Mouse (Mus musculus) forebrain, embryonic 16.5 days (tissue): ENCODE measurements around the gene Lrp2. TPM values are rescaled to one million over a fixed set of nuclear protein-coding genes. Genes with fewer than 3 reads are reported as not detected.

Source experiments
- ATAC-seq: fragments of 200-750 bp; cut with Nextera tagmentation; 2 replicates; pipeline ENCODE4 v1.8.0; 2017; ENCODE audit warnings: mild to moderate bottlenecking, moderate library complexity
- H3K27ac ChIP-seq: fragments of 300-500 bp; sonication (generic); 2 replicates; pipeline ENCODE4 v1.5.1; 2014; ENCODE audit warnings: low read length, control low read depth
- H3K27me3 ChIP-seq: fragments of 300-500 bp; sonication (generic); replicated peaks from 2 replicates; pipeline ENCODE4 v1.6.1; 2014; ENCODE audit warnings: low read length; ENCODE audit not compliant: control insufficient read depth, insufficient read depth
- H3K36me3 ChIP-seq: fragments of 300-500 bp; sonication (generic); 2 replicates; pipeline ENCODE4 v1.6.1; 2014; ENCODE audit not compliant: control insufficient read depth, insufficient read depth
- H3K4me1 ChIP-seq: fragments of 300-500 bp; sonication (generic); replicated peaks from 2 replicates; pipeline ENCODE4 v1.6.1; 2014; ENCODE audit warnings: low read length; ENCODE audit not compliant: control insufficient read depth, insufficient read depth
- H3K4me2 ChIP-seq: fragments of 300-500 bp; sonication (generic); 2 replicates; pipeline ENCODE4 v1.6.1; 2014; ENCODE audit warnings: mild to moderate bottlenecking, low read length, control low read depth
- H3K4me3 ChIP-seq: fragments of 300-500 bp; sonication (generic); replicated peaks from 2 replicates; pipeline ENCODE4 v1.5.1; 2014; ENCODE audit warnings: mild to moderate bottlenecking, low read length, control low read depth
- H3K9ac ChIP-seq: fragments of 300-500 bp; sonication (generic); replicated peaks from 2 replicates; pipeline ENCODE4 v1.6.1; 2014; ENCODE audit warnings: low read depth, low read length, control low read depth
- H3K9me3 ChIP-seq: fragments of 300-500 bp; sonication (generic); 2 replicates; pipeline ENCODE4 v1.6.1; 2016; ENCODE audit warnings: low read length; ENCODE audit not compliant: control insufficient read depth
- WGBS: fragments of 180-500 bp; shearing (Covaris S2); extraction: QIAGEN DNeasy Blood & Tissue Kit; methylation state at CpG from one replicate; pipeline ENCODE4 v1.1.7; 2014; 5-methylcytosine and 5-hydroxymethylcytosine counted together
- polyA plus RNA-seq: library from polyadenylated mRNA; unstranded; fragments of >200 nt; fragmentation: Nextera tagmentation; extraction: Ambion mirVana; gene quantifications from 2 replicates; pipeline ENCODE4 v1.2.1, GENCODE M21; 2015

Gene Lrp2
- polyA plus RNA-seq, 1 experiment from 2014 or later = 0.27 TPM

DNA sequence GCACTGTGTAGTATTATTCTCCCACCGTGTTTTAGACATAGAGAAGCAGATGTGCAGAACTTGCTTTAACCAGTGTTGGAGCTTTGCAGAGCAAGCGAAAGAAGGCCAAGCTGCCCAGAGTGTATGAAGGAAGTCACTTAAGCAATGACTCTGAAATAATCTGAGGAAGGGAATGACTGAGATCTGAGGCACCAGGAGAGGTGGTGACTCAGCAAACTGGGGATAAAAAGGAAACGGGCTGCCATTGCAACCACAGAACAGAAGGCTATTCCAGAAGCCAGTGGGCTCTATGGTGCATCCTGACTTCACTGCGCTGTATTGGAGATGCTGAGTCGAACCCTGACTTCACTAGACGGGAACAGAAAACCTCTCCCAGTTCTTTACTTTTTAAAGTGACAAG, 10.9 kb downstream of the Lrp2 start:
- no peaks in the 10 kb centered on the region; the same call in 1 of the 2 replicates for H3K27me3 ChIP-seq
- no peak for ATAC-seq
- no peak overlapping the region for H3K4me2 ChIP-seq
- H3K9ac ChIP-seq = no peak overlapping the region
- H3K36me3 ChIP-seq = no peaks in the 10 kb centered on the region
- H3K4me1 ChIP-seq = no peaks in the 10 kb centered on the region
- H3K4me3 ChIP-seq = no peak overlapping the region
- no peak overlapping the region for H3K27ac ChIP-seq
- no peaks in the 10 kb centered on the region for H3K9me3 ChIP-seq
- WGBS = 68% methylated on average over 6 of the region's 6 CpGs

DNA sequence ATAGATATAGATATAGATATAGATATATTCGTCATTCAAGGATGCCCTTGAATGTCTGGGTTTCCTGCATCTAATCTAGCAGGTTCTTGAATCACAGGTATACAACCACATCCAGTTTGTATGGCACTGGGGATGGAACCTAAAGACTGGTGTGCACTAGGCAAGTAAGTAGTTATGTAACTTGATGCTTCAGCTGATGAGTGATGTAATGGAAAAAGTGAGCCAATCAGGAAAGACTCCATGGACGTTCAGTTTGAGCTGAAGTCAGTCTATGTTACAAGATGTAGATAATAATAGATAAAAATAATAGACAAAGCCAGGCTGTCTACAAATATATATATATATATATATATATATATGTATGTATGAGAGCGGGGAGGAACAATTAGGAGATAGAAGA, 11.6 kb downstream of the Lrp2 start:
- WGBS = 73% methylated on average over 3 of the region's 3 CpGs
- no peaks in the 10 kb centered on the region for H3K9me3 ChIP-seq

DNA sequence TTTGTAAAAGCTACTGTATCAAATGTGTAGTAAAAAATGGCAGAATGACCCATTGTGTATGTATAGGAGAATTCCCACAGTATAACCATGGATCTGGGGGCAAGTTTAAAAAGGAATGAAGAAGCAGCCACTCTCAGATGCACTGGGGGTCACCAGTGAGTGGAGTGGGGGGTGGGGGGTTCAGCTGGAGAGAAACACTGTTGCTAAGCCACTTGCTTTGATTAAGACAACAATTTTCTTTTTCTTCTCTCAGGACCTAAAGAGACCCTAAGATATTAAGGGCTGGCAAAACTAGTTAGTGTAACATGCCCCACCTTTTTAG, 12.2 kb downstream of the Lrp2 start:
- no peak overlapping the region for H3K27ac ChIP-seq
- no peak for ATAC-seq
- no peaks in the 10 kb centered on the region for H3K9me3 ChIP-seq
- no peaks in the 10 kb centered on the region for H3K36me3 ChIP-seq
- H3K4me3 ChIP-seq = no peak overlapping the region
- no peak overlapping the region for H3K4me2 ChIP-seq
- H3K9ac ChIP-seq = no peak overlapping the region
- no peaks in the 10 kb centered on the region; the same call in 1 of the 2 replicates for H3K27me3 ChIP-seq
- no peaks in the 10 kb centered on the region for H3K4me1 ChIP-seq

More for the DNA sequence above, 11.6 kb downstream of the Lrp2 start:
- Histone ChIP-seq H3K9ac (no peak overlapping the region), H3K27ac (no peak overlapping the region), H3K4me3 (no peak overlapping the region), H3K4me2 (no peak overlapping the region), H3K36me3 (no peaks in the 10 kb centered on the region), H3K27me3 (no peaks in the 10 kb centered on the region; the same call in 1 of the 2 replicates), H3K4me1 (no peaks in the 10 kb centered on the region)
- no peak for ATAC-seq

DNA sequence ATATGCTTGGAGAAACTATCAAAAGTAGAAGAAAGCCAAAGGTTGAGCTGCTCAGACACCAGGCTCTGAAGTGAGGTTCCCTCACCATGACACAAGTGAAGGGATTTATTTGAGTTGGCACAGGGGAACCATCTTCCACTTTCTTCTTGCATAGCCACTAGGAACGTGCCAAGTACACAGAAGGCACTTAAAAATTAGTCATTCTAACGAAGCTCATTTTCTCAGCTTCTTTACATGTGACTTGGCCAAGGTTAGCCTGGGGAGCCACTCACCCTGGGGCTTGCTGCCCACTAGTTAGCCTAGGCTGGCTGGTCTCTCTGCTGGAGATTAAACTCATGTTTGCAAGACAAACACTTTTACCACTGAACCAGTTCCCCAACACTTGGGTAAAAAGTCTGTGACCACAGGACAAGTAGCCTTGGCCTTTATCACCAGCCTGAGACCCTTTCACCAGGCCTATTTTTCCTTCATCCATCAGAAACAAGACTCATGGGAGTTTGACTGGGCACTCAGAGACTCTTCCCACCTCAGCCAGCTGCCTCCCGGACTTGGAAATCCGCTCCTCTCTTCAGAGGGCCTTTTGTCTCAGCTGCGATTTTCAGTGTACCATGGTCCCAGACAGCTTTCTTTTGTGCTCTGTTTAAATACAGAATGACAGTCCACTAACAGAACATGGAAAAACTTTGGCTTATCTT, 12.7 kb downstream of the Lrp2 start:
- H3K4me2 ChIP-seq = no peak overlapping the region
- ATAC-seq = no peak
- H3K9ac ChIP-seq = no peak overlapping the region
- no peaks in the 10 kb centered on the region; the same call in 1 of the 2 replicates for H3K27me3 ChIP-seq
- H3K36me3 ChIP-seq = no peaks in the 10 kb centered on the region
- H3K9me3 ChIP-seq = no peaks in the 10 kb centered on the region
- H3K27ac ChIP-seq = no peak overlapping the region
- H3K4me1 ChIP-seq = no peaks in the 10 kb centered on the region
- H3K4me3 ChIP-seq = no peak overlapping the region
- 47% methylated on average over 5 of the region's 5 CpGs for WGBS

DNA sequence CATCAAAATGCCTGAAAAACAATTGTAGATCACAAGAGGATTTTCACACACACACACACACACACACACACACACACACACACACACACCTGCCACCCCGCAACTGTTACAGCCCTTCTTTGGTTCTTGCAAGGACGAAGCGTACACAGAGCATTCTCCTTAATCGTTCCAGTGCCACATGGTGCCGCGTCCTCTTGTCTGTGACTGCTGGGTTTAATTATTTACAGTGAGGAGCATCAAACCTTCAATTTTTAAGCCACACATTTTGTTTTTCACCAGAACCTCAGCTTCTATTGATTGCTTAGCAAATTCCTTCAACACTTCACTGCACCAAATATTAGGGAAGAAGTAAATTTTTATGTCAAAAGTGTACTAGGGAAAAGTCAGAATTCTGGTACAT, 15.3 kb downstream of the Lrp2 start:
- H3K9ac ChIP-seq = no peak overlapping the region
- no peak overlapping the region for H3K27ac ChIP-seq
- no peaks in the 10 kb centered on the region for H3K36me3 ChIP-seq
- no peaks in the 10 kb centered on the region; the same call in 1 of the 2 replicates for H3K27me3 ChIP-seq
- no peak overlapping the region for H3K4me2 ChIP-seq
- WGBS = 81% methylated on average over 6 of the region's 6 CpGs
- H3K4me1 ChIP-seq = no peaks in the 10 kb centered on the region
- ATAC-seq = no peak
- H3K9me3 ChIP-seq = no peaks in the 10 kb centered on the region
- H3K4me3 ChIP-seq = no peak overlapping the region

DNA sequence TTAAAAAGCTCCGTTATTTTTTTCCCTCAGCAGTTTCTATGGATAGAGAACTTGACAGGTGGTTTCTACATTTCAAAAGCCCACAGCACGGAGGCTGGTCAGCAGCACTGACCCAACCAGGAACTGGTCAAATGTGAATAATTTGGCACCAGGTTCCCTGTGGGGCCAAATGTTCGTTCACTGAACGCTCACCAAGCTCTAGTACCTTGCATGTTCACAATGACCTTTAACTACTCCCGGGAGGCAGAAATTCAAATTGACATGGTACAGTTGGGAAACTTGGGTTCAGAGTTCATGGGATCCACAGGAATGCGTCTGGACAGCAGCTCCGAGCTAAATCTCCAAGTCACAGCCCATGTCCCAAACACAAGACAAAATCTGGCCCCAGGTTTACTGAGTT, 19.6 kb downstream of the Lrp2 start:
- H3K9ac ChIP-seq = no peak overlapping the region
- 74% methylated on average over 7 of the region's 7 CpGs for WGBS
- no peak overlapping the region for H3K27ac ChIP-seq
- H3K27me3 ChIP-seq = no peaks in the 10 kb centered on the region
- no peak for ATAC-seq
- H3K4me2 ChIP-seq = no peak overlapping the region
- no peak overlapping the region for H3K4me3 ChIP-seq
- no peaks in the 10 kb centered on the region for H3K4me1 ChIP-seq
- H3K9me3 ChIP-seq = no peaks in the 10 kb centered on the region
- H3K36me3 ChIP-seq = no peaks in the 10 kb centered on the region

DNA sequence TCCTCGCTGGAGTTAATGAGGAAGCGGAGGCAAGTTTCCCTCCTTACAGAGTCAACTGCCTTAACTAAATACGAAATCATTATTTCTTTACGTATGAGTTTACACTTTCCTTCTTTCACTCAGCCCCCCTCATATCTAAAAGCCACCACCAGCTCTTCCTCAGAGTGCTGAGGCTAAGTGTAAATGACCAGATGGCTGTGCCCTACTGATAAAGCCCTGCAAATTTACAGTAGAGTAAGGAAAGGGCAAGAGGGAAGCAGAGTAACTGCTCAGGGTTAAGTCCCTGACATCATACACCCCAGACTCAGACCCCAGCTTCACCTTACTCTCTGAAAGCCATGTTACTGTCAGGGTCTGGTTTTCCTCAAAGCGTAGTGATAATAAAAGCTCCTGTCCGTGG, 22.4 kb downstream of the Lrp2 start:
- H3K9me3 ChIP-seq = no peaks in the 10 kb centered on the region
- no peak overlapping the region for H3K4me2 ChIP-seq
- WGBS = 87% methylated on average over 6 of the region's 6 CpGs
- no peaks in the 10 kb centered on the region for H3K36me3 ChIP-seq
- H3K27me3 ChIP-seq = no peaks in the 10 kb centered on the region
- H3K9ac ChIP-seq = no peak overlapping the region
- H3K27ac ChIP-seq = no peak overlapping the region
- no peak for ATAC-seq
- H3K4me1 ChIP-seq = no peaks in the 10 kb centered on the region
- H3K4me3 ChIP-seq = no peak overlapping the region

DNA sequence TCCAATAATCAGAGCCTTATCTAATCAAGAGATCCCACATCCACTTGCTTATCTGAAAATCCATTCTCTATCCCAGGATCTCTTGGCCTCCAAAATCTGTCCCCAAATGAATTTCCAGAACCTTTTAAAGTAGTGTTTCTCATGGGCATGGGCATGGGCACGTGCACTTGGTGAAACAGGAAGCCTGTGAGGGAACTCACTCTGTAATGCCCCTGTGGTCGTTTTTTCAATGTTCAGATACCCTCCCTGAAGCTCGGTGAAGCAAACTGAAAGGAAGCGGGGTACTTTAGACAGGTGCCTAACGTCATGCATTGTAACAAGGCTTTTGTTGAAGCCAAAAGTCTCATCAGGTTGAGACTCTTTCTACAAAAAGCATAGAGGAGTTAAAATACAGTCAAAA, 23.1 kb downstream of the Lrp2 start:
- Histone ChIP-seq H3K4me1 (no peaks in the 10 kb centered on the region), H3K27ac (no peak overlapping the region), H3K27me3 (no peaks in the 10 kb centered on the region), H3K4me2 (no peak overlapping the region), H3K9ac (no peak overlapping the region), H3K4me3 (no peak overlapping the region), H3K36me3 (no peaks in the 10 kb centered on the region), H3K9me3 (no peaks in the 10 kb centered on the region)
- no peak for ATAC-seq
- WGBS = 61% methylated on average over 5 of the region's 5 CpGs

DNA sequence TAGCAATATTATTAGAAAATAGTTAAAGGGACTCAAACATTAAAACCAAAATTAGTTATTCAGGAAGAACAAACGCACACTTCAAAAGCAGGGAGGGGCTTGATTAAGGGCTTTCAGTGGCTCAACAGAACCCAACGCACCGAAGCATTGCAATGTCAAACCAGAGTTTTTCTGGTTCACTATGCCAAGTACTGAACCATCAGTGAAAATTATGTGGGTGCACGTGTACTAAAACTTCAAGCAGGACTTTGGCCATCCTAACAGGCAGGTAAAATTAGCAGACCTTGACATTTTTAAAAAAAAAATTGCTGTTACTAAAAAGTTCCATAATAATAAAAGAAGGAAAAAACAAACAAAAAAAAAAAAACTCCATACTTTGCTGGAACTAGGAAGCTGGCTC, 25.6 kb downstream of the Lrp2 start:
- H3K4me2 ChIP-seq = no peak overlapping the region
- H3K4me3 ChIP-seq = no peak overlapping the region
- no peaks in the 10 kb centered on the region for H3K4me1 ChIP-seq
- H3K9me3 ChIP-seq = no peaks in the 10 kb centered on the region
- no peak overlapping the region for H3K27ac ChIP-seq
- H3K27me3 ChIP-seq = no peaks in the 10 kb centered on the region
- WGBS = 77% methylated on average over 4 of the region's 4 CpGs
- no peak for ATAC-seq
- H3K9ac ChIP-seq = no peak overlapping the region
- no peaks in the 10 kb centered on the region for H3K36me3 ChIP-seq

DNA sequence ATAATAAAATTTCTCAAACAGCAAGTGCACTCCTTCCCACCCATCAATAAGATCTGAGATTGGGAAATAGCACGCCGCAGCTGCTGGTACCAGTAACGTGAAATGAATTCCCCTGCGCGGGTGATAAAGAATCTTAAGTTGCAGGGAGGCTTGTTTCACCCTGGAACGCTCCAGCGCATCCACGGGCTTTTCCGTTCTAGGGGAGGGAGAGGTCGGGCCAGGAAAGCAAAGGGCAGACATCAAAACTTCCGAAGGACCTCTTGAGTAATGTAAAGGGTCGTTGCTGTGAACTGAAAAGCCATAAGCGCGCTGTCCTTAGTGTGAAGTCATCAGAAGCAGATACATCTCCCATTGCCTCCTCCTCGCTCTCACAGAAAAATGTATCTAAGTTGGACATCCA, 26.5 kb downstream of the Lrp2 start:
- H3K27ac ChIP-seq = no peak overlapping the region
- H3K4me1 ChIP-seq = no peaks in the 10 kb centered on the region
- no peak overlapping the region for H3K9ac ChIP-seq
- no peaks in the 10 kb centered on the region for H3K36me3 ChIP-seq
- no peaks in the 10 kb centered on the region for H3K9me3 ChIP-seq
- no peak overlapping the region for H3K4me2 ChIP-seq
- no peaks in the 10 kb centered on the region for H3K27me3 ChIP-seq
- WGBS = 83% methylated on average over 15 of the region's 15 CpGs
- H3K4me3 ChIP-seq = no peak overlapping the region
- ATAC-seq = no peak
